Mouse (Mus musculus) heart, postnatal 0 days (tissue): ENCODE measurements at regions not wholly inside any gene's neighbourhood (a gene's known extent, or its start where the extent isn't known, plus 50 kb on each side); places are given as distances from the start of the nearest gene placed in this dataset.

Source experiments
- ATAC-seq: fragments of 200-750 bp; cut with Nextera tagmentation; 2 replicates; pipeline ENCODE4 v1.8.0; 2017; ENCODE audit warnings: low read depth, moderate number of reproducible peaks, moderate library complexity; ENCODE audit not compliant: insufficient read depth
- DNase-seq: peaks from one replicate; pipeline ENCODE4 v3.0.0-alpha.2; 2016; ENCODE audit warnings: low spot score
- H3K27ac ChIP-seq: fragments of 300-500 bp; sonication (generic); 2 replicates; pipeline ENCODE4 v1.5.1; 2014; ENCODE audit warnings: low read depth, mild to moderate bottlenecking
- H3K27me3 ChIP-seq: fragments of 300-500 bp; sonication (generic); 2 replicates; pipeline ENCODE4 v1.6.1; 2014; ENCODE audit warnings: low read length, mixed read lengths; ENCODE audit not compliant: control insufficient read depth, insufficient read depth
- H3K36me3 ChIP-seq: fragments of 300-500 bp; sonication (generic); replicated peaks from 2 replicates; pipeline ENCODE4 v1.6.1; 2014; ENCODE audit warnings: low read length, mixed read lengths; ENCODE audit not compliant: control insufficient read depth, insufficient read depth
- H3K4me1 ChIP-seq: fragments of 300-500 bp; sonication (generic); 2 replicates; pipeline ENCODE4 v1.6.1; 2014; ENCODE audit warnings: antibody characterized with exemption; ENCODE audit not compliant: control insufficient read depth, insufficient read depth
- H3K4me2 ChIP-seq: fragments of 300-500 bp; sonication (generic); 2 replicates; pipeline ENCODE4 v1.6.1; 2014; ENCODE audit warnings: low read depth, mild to moderate bottlenecking, low read length, moderate library complexity
- H3K4me3 ChIP-seq: fragments of 300-500 bp; sonication (generic); 2 replicates; pipeline ENCODE4 v1.5.1; 2014; ENCODE audit warnings: low read depth, low read length
- H3K9ac ChIP-seq: fragments of 300-500 bp; sonication (generic); replicated peaks from 2 replicates; pipeline ENCODE4 v1.6.1; 2014; ENCODE audit warnings: low read depth, low read length, mixed read lengths
- H3K9me3 ChIP-seq: fragments of 300-500 bp; sonication (generic); replicated peaks from 2 replicates; pipeline ENCODE4 v1.6.1; 2016; ENCODE audit warnings: low read length; ENCODE audit not compliant: control insufficient read depth
- CTCF ChIP-seq: IDR thresholded peaks from 2 replicates; pipeline ENCODE4 v1.5.1; 2016; ENCODE audit warnings: antibody characterized with exemption, control low read depth, low read depth
- EP300 ChIP-seq: IDR thresholded peaks from 2 replicates; pipeline ENCODE4 v1.6.1; 2016; ENCODE audit warnings: antibody characterized with exemption, low read depth
- WGBS: fragments of 180-500 bp; shearing (Covaris S2); extraction: QIAGEN DNeasy Blood & Tissue Kit; methylation state at CpG from one replicate; pipeline ENCODE4 v1.1.7; 2014; 5-methylcytosine and 5-hydroxymethylcytosine counted together

- TF ChIP-seq CTCF (no peak), EP300 (no peak)
- WGBS, result 61% methylated on average over 6 of the region's 6 CpGs
- no peaks in the 10 kb centered on the region for H3K27me3 ChIP-seq
- no peak overlapping the region for H3K27ac ChIP-seq
- H3K9me3 ChIP-seq, result no peaks in the 10 kb centered on the region
- H3K4me2 ChIP-seq, result no peak overlapping the region
- H3K4me3 ChIP-seq, result no peak overlapping the region
- H3K9ac ChIP-seq, result no peak overlapping the region
- DNase-seq (no peak), ATAC-seq (no peak)
- H3K4me1 ChIP-seq, result 0 out of 2 replicates have a peak, but pooled peaks cover under 1% of the 10 kb centered on the region
- H3K36me3 ChIP-seq, result no peaks in the 10 kb centered on the region
Measured at GRCm38 (mm10) chr11:33007366-33007765, 139.8 kb downstream of the Fgf18 start.

- no peak for ATAC-seq
Measured at GRCm38 (mm10) chr11:33005183-33005582, 142.0 kb downstream of the Fgf18 start.

GRCm38 (mm10) chr11:33004603-33005002 lies 142.6 kb downstream of the Fgf18 start:
- no peak overlapping the region for H3K4me2 ChIP-seq
- no peak overlapping the region for H3K27ac ChIP-seq
- ATAC-seq, result no peak
- H3K9ac ChIP-seq, result no peak overlapping the region
- DNase-seq, result no peak
- 73% methylated on average over 11 of the region's 11 CpGs for WGBS
- no peaks in the 10 kb centered on the region for H3K27me3 ChIP-seq
- no peak overlapping the region for H3K4me3 ChIP-seq
- no peaks in the 10 kb centered on the region for H3K9me3 ChIP-seq
- H3K36me3 ChIP-seq, result no peaks in the 10 kb centered on the region
- TF ChIP-seq EP300, result no peak
- no peaks in the 10 kb centered on the region for H3K4me1 ChIP-seq

More at GRCm38 (mm10) chr11:33005183-33005582, 142.0 kb downstream of the Fgf18 start:
- no peaks in the 10 kb centered on the region for H3K27me3 ChIP-seq
- no peak overlapping the region for H3K27ac ChIP-seq
- no peak for TF ChIP-seq EP300
- no peak for TF ChIP-seq CTCF
- no peaks in the 10 kb centered on the region for H3K36me3 ChIP-seq
- H3K9ac ChIP-seq, result no peak overlapping the region
- H3K4me1 ChIP-seq, result no peaks in the 10 kb centered on the region
- no peak for DNase-seq
- WGBS, result 53% methylated on average over 4 of the region's 4 CpGs
- no peaks in the 10 kb centered on the region for H3K9me3 ChIP-seq
- no peak overlapping the region for H3K4me3 ChIP-seq
- no peak overlapping the region for H3K4me2 ChIP-seq

DNA sequence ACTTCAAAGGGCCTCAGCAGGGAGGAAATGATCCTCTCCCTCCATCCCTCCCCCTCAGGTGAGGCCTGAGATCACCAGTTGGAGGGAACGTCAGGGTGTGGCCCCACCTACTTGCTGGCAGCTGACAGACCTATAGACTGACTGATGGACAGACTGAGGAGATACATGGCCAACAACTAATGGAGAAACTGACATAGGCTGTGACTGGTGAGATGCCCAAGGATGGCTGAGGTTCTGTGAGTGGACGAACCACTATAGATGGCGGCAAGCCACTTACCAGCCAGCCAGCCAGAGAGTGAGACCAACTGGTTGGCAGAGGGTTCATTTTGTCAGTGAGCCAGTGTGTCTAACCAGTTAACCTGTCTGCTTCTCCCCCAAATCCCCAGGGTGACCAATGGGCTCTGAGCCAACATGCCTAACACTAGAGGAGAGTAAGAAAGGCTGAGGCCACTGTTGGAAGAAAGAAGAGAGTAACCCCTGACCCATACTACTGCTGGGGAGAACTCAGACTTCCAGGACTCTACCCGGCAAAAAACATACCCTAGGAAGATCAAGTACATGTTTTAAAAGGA lies 147.4 kb downstream of the Fgf18 start:
- no peak for ATAC-seq
- 82% methylated on average over 4 of the region's 4 CpGs for WGBS
- TF ChIP-seq CTCF (no peak), EP300 (no peak)

DNA sequence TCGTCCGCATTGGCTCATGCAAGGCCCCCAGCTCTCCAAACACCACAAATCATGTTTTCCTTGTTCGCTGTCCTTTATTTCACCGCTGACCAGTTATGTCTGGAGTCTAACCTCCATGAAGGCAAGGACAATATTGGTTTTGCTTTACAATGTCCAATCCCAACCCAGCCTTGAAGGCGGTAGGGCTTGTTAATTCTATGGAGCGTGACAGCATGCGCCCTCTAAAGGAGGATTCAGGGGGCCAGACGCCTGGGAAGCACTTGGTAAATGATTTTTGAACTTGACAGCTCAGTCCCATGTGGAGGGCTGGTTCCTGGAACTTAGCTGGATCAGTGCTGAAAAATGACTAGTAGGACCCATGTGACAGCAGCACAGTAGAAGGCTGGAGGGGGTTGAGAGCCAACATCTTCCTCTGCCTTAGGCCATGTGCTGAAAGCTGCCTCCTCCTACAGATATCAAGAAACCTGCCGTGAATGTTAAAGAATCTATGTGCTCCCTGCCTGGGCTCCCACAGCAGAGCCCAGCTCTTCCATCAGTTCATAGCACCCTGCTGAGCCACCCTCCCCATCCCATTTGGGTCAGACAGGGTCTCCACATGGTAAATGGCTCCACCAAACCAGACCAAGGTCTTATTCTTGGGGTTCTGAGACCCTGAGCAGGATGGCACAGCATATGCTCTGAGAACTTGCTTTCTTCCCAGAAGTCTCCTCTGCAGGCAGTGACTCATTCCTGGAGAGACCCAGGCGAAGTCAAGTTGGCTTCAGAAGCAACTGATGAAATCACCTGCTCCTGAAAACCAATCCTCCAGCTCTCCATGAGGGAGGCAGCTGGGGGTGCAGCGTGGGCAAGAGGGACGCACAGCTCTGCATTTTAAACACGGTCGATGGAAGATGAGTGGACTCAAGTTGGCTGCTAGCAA lies 148.3 kb downstream of the Fgf18 start:
- Histone ChIP-seq H3K9me3 (no peaks in the 10 kb centered on the region), H3K27ac (no peak overlapping the region), H3K4me1 (no peaks in the 10 kb centered on the region), H3K4me3 (no peak overlapping the region), H3K9ac (no peak overlapping the region), H3K36me3 (no peaks in the 10 kb centered on the region), H3K4me2 (no peak overlapping the region), H3K27me3 (no peaks in the 10 kb centered on the region)
- no peak for ATAC-seq
- TF ChIP-seq CTCF (no peak), EP300 (no peak)
- 76% methylated on average over 14 of the region's 14 CpGs for WGBS
- no peak for DNase-seq

More for the DNA sequence above, 147.4 kb downstream of the Fgf18 start:
- Histone ChIP-seq H3K27me3 (no peaks in the 10 kb centered on the region), H3K4me1 (no peaks in the 10 kb centered on the region), H3K4me2 (no peak overlapping the region), H3K36me3 (no peaks in the 10 kb centered on the region), H3K4me3 (no peak overlapping the region), H3K27ac (no peak overlapping the region), H3K9me3 (no peaks in the 10 kb centered on the region), H3K9ac (no peak overlapping the region)
- DNase-seq, result no peak
